Mouse (Mus musculus) hindbrain, embryonic 12.5 days (tissue): ENCODE results near the gene Hhex. TPM values are rescaled to one million over a fixed set of nuclear protein-coding genes. Genes with fewer than 3 reads are reported as not detected.

Experiments used
- ATAC-seq: fragments of 200-750 bp; cut with Nextera tagmentation; 2 replicates; pipeline ENCODE4 v1.8.0; 2017; ENCODE audit warnings: moderate TSS enrichment; ENCODE audit not compliant: low FRiP score
- H3K27ac ChIP-seq: fragments of 300-500 bp; sonication (generic); 2 replicates; pipeline ENCODE4 v1.5.1; 2016; ENCODE audit warnings: mild to moderate bottlenecking
- H3K27me3 ChIP-seq: fragments of 300-500 bp; sonication (generic); 2 replicates; pipeline ENCODE4 v1.6.1; 2016; ENCODE audit warnings: mild to moderate bottlenecking
- H3K36me3 ChIP-seq: fragments of 300-500 bp; sonication (generic); 2 replicates; pipeline ENCODE4 v1.6.1; 2016; ENCODE audit warnings: mild to moderate bottlenecking
- H3K4me1 ChIP-seq: fragments of 300-500 bp; sonication (generic); 2 replicates; pipeline ENCODE4 v1.6.1; 2016
- H3K4me2 ChIP-seq: fragments of 300-500 bp; sonication (generic); replicated peaks from 2 replicates; pipeline ENCODE4 v1.6.1; 2016; ENCODE audit warnings: mild to moderate bottlenecking
- H3K4me3 ChIP-seq: fragments of 300-500 bp; sonication (generic); 2 replicates; pipeline ENCODE4 v1.5.1; 2016; ENCODE audit warnings: mild to moderate bottlenecking
- H3K9ac ChIP-seq: fragments of 300-500 bp; sonication (generic); 2 replicates; pipeline ENCODE4 v1.6.1; 2016; ENCODE audit warnings: mild to moderate bottlenecking, moderate library complexity
- H3K9me3 ChIP-seq: fragments of 300-500 bp; sonication (generic); replicated peaks from 2 replicates; pipeline ENCODE4 v1.6.1; 2016; ENCODE audit warnings: mild to moderate bottlenecking
- WGBS: fragments of 180-500 bp; shearing (Covaris S2); methylation state at CpG from one replicate; pipeline ENCODE4 v1.1.7; 2016; 5-methylcytosine and 5-hydroxymethylcytosine counted together
- polyA plus RNA-seq: library from polyadenylated mRNA; unstranded; fragments of >200 nt; fragmentation: Nextera tagmentation; extraction: Ambion mirVana; gene quantifications from 2 replicates; pipeline ENCODE4 v1.2.1, GENCODE M21; 2016

Hhex gene
- polyA plus RNA-seq, 1 experiment from 2014 or later, result 7.2 TPM

DNA sequence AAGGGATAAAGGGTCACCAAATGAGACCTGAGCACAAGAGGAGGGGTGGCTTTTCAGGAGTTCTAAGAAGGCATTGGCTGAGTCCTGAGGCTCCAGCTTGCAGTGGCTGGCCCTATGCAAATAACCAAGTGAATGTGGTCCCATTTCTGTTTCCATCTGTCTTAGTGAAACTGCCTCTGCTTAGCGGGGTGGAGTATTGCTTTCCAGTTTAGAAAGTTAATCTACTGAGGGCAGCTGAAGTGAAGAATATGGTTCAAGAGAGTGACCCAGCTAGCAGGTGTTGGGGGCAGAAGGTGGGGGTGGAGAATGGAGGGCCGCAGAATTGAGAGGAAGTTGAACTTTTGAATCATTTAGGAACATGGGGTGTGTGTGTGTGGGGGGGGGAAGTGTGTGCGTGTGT is 31.8 kb downstream of the Hhex start:
- 85% methylated on average over 3 of the region's 3 CpGs for WGBS
- Histone ChIP-seq H3K4me1 (no peaks in the 10 kb centered on the region), H3K36me3 (no peaks in the 10 kb centered on the region), H3K27me3 (no peaks in the 10 kb centered on the region), H3K4me2 (no peak overlapping the region), H3K4me3 (no peak overlapping the region), H3K27ac (no peak overlapping the region), H3K9me3 (no peaks in the 10 kb centered on the region), H3K9ac (no peak overlapping the region)
- no peak for ATAC-seq

GRCm38 (mm10) chr19:37466978-37467377 is 32.4 kb downstream of the Hhex start:
- Histone ChIP-seq H3K4me3 (no peak overlapping the region), H3K4me1 (no peaks in the 10 kb centered on the region), H3K36me3 (no peaks in the 10 kb centered on the region), H3K4me2 (no peak overlapping the region), H3K9ac (no peak overlapping the region), H3K27ac (no peak overlapping the region), H3K9me3 (no peaks in the 10 kb centered on the region), H3K27me3 (no peaks in the 10 kb centered on the region)
- no peak for ATAC-seq
- WGBS, result 89% methylated on average over 5 of the region's 5 CpGs

- no peaks in the 10 kb centered on the region for H3K4me1 ChIP-seq
- no peak for ATAC-seq
- no peak overlapping the region for H3K9ac ChIP-seq
- WGBS, result 68% methylated on average over 6 of the region's 6 CpGs
- no peak overlapping the region for H3K4me3 ChIP-seq
- H3K27me3 ChIP-seq, result no peaks in the 10 kb centered on the region
- no peaks in the 10 kb centered on the region for H3K9me3 ChIP-seq
- H3K36me3 ChIP-seq, result no peaks in the 10 kb centered on the region
- no peak overlapping the region for H3K4me2 ChIP-seq
- H3K27ac ChIP-seq, result no peak overlapping the region
These were observed 34.4 kb downstream of the Hhex start for GRCm38 (mm10) chr19:37468841-37469566.

DNA sequence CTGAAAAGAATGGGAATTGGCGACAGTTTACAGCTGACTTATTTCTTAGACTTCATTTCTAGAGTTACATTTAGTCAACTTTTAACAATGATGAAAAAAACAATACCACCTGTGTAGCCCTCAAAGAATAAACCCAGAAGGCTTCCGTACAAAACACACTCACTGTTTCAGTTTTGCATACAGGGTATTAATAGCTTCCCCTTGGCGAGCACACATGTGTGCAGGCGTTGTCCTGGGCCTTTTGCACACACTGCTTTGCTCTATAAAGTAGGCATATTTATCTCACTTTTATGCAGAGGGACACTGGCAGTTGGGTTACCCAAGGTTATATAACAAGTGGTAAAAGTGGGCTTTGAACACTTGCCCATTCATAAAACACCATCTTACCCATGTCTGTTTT is 37.1 kb downstream of the Hhex start:
- no peak overlapping the region for H3K27ac ChIP-seq
- WGBS, result 93% methylated on average over 4 of the region's 4 CpGs
- no peak overlapping the region for H3K4me3 ChIP-seq
- H3K9ac ChIP-seq, result no peak overlapping the region
- H3K4me2 ChIP-seq, result no peak overlapping the region
- no peaks in the 10 kb centered on the region for H3K27me3 ChIP-seq
- no peak for ATAC-seq
- no peaks in the 10 kb centered on the region for H3K4me1 ChIP-seq
- H3K9me3 ChIP-seq, result no peaks in the 10 kb centered on the region
- no peaks in the 10 kb centered on the region for H3K36me3 ChIP-seq

DNA sequence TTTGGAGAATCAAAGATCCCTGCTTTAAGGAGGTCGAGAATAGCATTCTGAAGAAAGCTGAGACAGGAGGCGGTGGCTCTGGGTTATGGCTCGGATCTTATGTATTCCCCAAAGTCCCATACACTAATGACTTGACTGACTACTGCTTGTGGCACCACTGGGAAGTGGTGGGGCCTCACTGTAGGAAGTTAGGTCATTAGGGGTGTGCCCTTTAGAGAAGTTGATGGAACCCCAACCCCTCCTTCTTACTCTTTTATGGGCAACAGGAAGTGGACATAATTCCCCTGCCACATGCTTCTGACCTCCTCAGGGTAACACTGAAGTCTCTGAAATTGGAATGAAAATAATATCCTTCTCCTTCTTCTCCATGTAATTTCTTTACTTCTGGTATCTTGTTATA is 38.0 kb downstream of the Hhex start:
- Histone ChIP-seq H3K27ac (no peak overlapping the region), H3K4me1 (no peaks in the 10 kb centered on the region), H3K4me3 (no peak overlapping the region), H3K27me3 (no peaks in the 10 kb centered on the region), H3K9me3 (no peaks in the 10 kb centered on the region), H3K4me2 (no peak overlapping the region), H3K36me3 (no peaks in the 10 kb centered on the region), H3K9ac (no peak overlapping the region)
- no peak for ATAC-seq
- 65% methylated on average over 3 of the region's 3 CpGs for WGBS

DNA sequence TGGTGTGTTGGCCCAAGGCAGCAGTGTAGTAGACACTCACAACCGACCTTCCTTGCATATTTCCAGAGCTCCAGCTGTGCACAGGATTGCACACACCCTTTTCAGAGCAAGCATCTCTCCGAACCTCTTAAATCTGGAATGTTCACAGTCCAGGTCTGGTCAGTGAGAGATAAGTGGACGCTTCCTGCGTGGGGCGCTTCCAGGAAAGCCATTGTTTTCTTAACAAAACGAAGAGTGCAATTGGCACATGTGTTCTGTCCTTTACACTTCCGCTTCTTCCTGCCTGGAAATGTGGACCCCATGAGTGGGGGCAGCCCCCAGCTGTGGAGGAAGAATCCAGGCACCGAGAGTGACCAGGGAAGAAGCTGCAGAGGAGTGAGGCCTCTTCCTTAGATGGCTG is 47.1 kb downstream of the Hhex start:
- H3K36me3 ChIP-seq, result no peaks in the 10 kb centered on the region
- no peak overlapping the region for H3K9ac ChIP-seq
- H3K27ac ChIP-seq, result no peak overlapping the region
- H3K27me3 ChIP-seq, result no peaks in the 10 kb centered on the region
- H3K4me2 ChIP-seq, result no peak overlapping the region
- no peaks in the 10 kb centered on the region for H3K9me3 ChIP-seq
- no peak overlapping the region for H3K4me3 ChIP-seq
- H3K4me1 ChIP-seq, result no peaks in the 10 kb centered on the region
- 81% methylated on average over 8 of the region's 8 CpGs for WGBS
- no peak for ATAC-seq

GRCm38 (mm10) chr19:37482556-37483187 is 48.1 kb downstream of the Hhex start:
- Histone ChIP-seq H3K4me1 (no peaks in the 10 kb centered on the region), H3K9ac (no peak overlapping the region), H3K27ac (no peak overlapping the region), H3K4me2 (no peak overlapping the region), H3K27me3 (no peaks in the 10 kb centered on the region), H3K36me3 (no peaks in the 10 kb centered on the region), H3K4me3 (no peak overlapping the region), H3K9me3 (no peaks in the 10 kb centered on the region)
- ATAC-seq, result no peak
- 85% methylated on average over 14 of the region's 14 CpGs for WGBS

DNA sequence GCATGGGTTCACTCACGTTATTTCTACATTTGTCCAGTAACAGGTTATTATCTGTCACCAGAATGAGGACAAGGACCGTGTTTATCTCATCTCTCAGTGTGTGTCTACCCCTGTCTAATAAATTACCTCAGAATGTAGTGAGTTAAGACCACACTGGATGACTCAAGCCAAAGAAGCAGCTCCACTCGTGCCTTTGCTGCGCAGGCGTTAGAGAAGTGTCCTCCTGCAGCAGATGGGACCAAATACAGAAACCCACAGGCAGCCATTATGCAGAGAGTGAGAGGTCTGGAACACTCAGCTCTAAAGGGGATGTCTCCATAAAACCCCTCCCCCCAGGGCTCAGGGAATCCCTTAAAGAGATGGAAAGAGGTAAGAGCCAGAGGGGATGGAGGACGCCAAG is 50.2 kb downstream of the Hhex start:
- 90% methylated on average over 6 of the region's 6 CpGs for WGBS
- Histone ChIP-seq H3K4me1 (no peaks in the 10 kb centered on the region), H3K9me3 (no peaks in the 10 kb centered on the region)

GRCm38 (mm10) chr19:37486801-37487200 is 52.2 kb downstream of the Hhex start:
- no peaks in the 10 kb centered on the region for H3K27me3 ChIP-seq
- H3K9me3 ChIP-seq, result no peaks in the 10 kb centered on the region
- H3K27ac ChIP-seq, result no peak overlapping the region
- H3K4me2 ChIP-seq, result no peak overlapping the region
- no peak overlapping the region for H3K4me3 ChIP-seq
- no peak for ATAC-seq
- H3K9ac ChIP-seq, result no peak overlapping the region
- H3K36me3 ChIP-seq, result no peaks in the 10 kb centered on the region
- 83% methylated on average over 6 of the region's 6 CpGs for WGBS
- H3K4me1 ChIP-seq, result no peaks in the 10 kb centered on the region

More for the DNA sequence above, 50.2 kb downstream of the Hhex start:
- ATAC-seq, result no peak
- Histone ChIP-seq H3K27ac (no peak overlapping the region), H3K9ac (no peak overlapping the region), H3K27me3 (no peaks in the 10 kb centered on the region), H3K4me2 (no peak overlapping the region), H3K36me3 (no peaks in the 10 kb centered on the region), H3K4me3 (no peak overlapping the region)

DNA sequence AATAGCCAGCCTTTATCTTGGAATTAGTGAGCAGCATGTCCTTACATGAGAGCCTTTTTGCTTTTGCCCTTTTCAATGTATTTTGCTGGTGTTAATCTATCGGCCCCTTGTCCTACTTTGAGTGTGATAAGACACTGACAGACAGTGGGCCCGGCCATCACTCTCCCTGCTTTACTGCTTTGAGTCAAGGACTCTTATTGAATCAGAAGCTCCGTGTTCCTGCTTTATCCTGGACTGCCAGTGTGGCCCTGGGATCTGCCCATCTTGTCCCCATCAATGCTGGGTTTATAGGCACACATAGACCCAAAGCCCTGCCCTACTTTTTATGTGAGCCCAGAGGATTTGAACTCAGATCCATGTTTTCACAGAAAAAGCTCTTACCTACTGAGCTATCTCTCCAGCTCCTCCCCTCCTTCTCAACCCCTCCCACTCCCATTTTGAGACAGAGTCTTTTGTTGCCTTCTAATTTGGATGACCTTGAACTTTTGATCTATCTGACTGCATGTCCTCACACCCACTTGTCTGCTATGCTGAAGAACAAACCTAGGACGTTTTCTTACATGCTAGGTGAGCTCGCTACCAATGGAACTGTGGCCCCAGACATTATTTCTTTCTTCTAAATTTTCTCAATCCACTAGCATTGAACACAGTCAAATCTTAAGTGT is 53.3 kb downstream of the Hhex start:
- Histone ChIP-seq H3K27ac (no peak overlapping the region), H3K27me3 (no peaks in the 10 kb centered on the region), H3K9ac (no peak overlapping the region), H3K4me1 (no peaks in the 10 kb centered on the region), H3K4me2 (no peak overlapping the region), H3K9me3 (no peaks in the 10 kb centered on the region), H3K36me3 (no peaks in the 10 kb centered on the region), H3K4me3 (no peak overlapping the region)
- no peak for ATAC-seq
- WGBS, result 87% methylated on average over 5 of the region's 5 CpGs

DNA sequence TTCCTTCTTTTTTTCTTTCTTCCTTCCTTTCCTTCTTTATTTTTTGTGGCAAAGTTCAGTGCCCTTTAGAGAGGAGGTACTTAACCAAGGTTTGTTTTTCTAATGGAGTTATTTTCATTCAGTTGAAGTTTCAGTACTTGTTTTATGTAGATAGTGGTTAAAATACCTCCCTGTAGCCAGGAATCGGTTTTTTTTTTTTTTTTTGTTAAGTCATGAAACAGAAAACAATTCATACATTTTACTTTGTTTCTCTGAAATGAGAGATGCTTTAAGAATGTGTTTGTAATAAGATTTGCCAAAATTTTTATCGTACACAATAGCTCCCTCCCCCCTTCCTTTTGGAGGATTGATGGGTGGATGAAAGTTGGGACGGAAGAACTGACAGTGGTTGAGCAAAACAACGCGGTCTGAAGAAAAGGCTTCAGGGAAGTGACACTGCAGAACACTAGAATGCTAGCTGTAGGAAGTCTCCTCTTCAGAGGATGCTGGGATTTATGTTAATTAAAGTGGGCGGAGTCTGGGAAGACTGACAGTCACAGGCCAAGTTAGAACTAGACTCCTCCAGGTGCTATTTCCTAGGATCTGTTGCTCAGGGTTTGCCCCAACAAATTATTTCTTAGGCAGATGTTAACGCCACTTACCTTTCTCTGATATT is 54.1 kb downstream of the Hhex start:
- no peak overlapping the region for H3K4me3 ChIP-seq
- 65% methylated on average over 7 of the region's 7 CpGs for WGBS
- H3K9ac ChIP-seq, result no peak overlapping the region
- H3K4me2 ChIP-seq, result no peak overlapping the region
- no peaks in the 10 kb centered on the region for H3K27me3 ChIP-seq
- H3K36me3 ChIP-seq, result no peaks in the 10 kb centered on the region
- no peak overlapping the region for H3K27ac ChIP-seq
- no peaks in the 10 kb centered on the region for H3K4me1 ChIP-seq
- no peaks in the 10 kb centered on the region for H3K9me3 ChIP-seq
- no peak for ATAC-seq
